Mouse (Mus musculus) midbrain, embryonic 15.5 days (tissue): ENCODE results near the gene Serpina16. TPM values are rescaled to one million over a fixed set of nuclear protein-coding genes. Genes with fewer than 3 reads are reported as not detected.

Experiments used
- ATAC-seq: fragments of 200-750 bp; cut with Nextera tagmentation; replicated peaks from 2 replicates; pipeline ENCODE4 v1.8.0; 2017; ENCODE audit warnings: moderate TSS enrichment
- H3K27ac ChIP-seq: fragments of 300-500 bp; sonication (generic); 2 replicates; pipeline ENCODE4 v1.5.1; 2015; ENCODE audit warnings: mild to moderate bottlenecking, inconsistent platforms
- H3K27me3 ChIP-seq: fragments of 300-500 bp; sonication (generic); replicated peaks from 2 replicates; pipeline ENCODE4 v1.6.1; 2015; ENCODE audit warnings: inconsistent platforms
- H3K36me3 ChIP-seq: fragments of 300-500 bp; sonication (generic); replicated peaks from 2 replicates; pipeline ENCODE4 v1.6.1; 2015; ENCODE audit warnings: inconsistent platforms
- H3K4me1 ChIP-seq: fragments of 300-500 bp; sonication (generic); 2 replicates; pipeline ENCODE4 v1.6.1; 2015; ENCODE audit warnings: inconsistent platforms
- H3K4me2 ChIP-seq: fragments of 300-500 bp; sonication (generic); 2 replicates; pipeline ENCODE4 v1.6.1; 2015; ENCODE audit warnings: inconsistent platforms, mild to moderate bottlenecking, moderate library complexity
- H3K4me3 ChIP-seq: fragments of 300-500 bp; sonication (generic); 2 replicates; pipeline ENCODE4 v1.5.1; 2015; ENCODE audit warnings: mild to moderate bottlenecking, inconsistent platforms
- H3K9ac ChIP-seq: fragments of 300-500 bp; sonication (generic); 2 replicates; pipeline ENCODE4 v1.6.1; 2015; ENCODE audit warnings: mild to moderate bottlenecking, inconsistent platforms
- H3K9me3 ChIP-seq: fragments of 300-500 bp; sonication (generic); 2 replicates; pipeline ENCODE4 v1.6.1; 2016; ENCODE audit warnings: inconsistent platforms
- WGBS: fragments of 180-500 bp; shearing (Covaris S2); methylation state at CpG from one replicate; pipeline ENCODE4 v1.1.7; 2015; ENCODE audit warnings: mixed read lengths; 5-methylcytosine and 5-hydroxymethylcytosine counted together
- polyA plus RNA-seq: library from polyadenylated mRNA; unstranded; fragments of >200 nt; fragmentation: Nextera tagmentation; extraction: Ambion mirVana; gene quantifications from 2 replicates; pipeline ENCODE4 v1.2.1, GENCODE M21; 2015

Serpina16 gene
- polyA plus RNA-seq = not detected in 2 replicates

DNA sequence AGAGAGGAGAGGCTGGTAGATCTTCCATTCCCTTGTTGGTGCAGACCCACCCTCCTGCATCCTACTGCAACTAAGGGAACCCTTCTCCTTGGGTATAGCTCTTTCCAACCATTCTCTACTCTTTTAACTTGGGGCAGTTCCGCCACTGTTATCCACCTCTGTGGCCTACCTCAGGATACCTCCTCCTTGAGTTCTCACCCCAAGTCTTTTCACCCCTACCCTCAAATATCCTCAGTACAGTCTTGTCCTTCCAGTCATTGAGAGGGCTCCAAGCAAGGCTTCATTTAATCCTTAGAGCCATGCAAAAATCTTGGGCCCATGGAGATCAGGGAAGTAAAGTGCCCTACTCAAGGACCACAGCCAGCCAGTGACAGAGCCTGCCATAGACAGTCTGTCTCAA is at the start of gene Serpina16:
Gene Serpina16, minus strand, starts transcription at position 101 of the 400 bp plus-strand sequence.
- Histone ChIP-seq H3K36me3 (no peaks in the 10 kb centered on the region), H3K27ac (no peak within 1 kb of the TSS), H3K9me3 (no peaks in the 10 kb centered on the region), H3K9ac (no peak within 1 kb of the TSS), H3K27me3 (no peaks in the 10 kb centered on the region), H3K4me1 (no peaks in the 10 kb centered on the region), H3K4me3 (no peak within 1 kb of the TSS), H3K4me2 (no peak within 1 kb of the TSS)
- ATAC-seq = no peak
- 98% methylated on average over 1 of the region's 1 CpGs for WGBS

DNA sequence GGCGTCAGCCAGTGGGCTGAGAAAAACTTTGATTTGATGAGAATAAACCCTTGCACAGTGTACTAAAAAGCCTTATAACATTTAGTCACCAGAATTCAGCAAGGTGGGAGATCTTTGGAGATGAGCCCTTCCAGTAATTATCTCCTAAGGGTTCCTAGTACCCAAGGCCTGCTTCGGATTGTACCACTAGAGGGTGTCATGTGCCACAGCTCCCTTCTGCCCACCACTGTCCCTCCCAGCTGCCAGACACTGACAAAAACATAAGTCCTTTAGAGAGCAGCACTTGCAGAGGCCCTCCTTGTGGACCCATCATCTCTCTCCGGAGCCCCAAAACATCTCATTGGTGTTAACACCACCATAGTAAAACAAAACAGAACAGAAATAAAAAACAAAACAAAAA is 35.6 kb upstream of the Serpina16 start:
- Histone ChIP-seq H3K36me3 (no peaks in the 10 kb centered on the region), H3K9me3 (no peaks in the 10 kb centered on the region), H3K27ac (no peak overlapping the region), H3K4me3 (no peak overlapping the region), H3K9ac (no peak overlapping the region), H3K27me3 (no peaks in the 10 kb centered on the region), H3K4me1 (no peaks in the 10 kb centered on the region), H3K4me2 (no peak overlapping the region)
- no peak for ATAC-seq
- WGBS = 85% methylated on average over 3 of the region's 3 CpGs

DNA sequence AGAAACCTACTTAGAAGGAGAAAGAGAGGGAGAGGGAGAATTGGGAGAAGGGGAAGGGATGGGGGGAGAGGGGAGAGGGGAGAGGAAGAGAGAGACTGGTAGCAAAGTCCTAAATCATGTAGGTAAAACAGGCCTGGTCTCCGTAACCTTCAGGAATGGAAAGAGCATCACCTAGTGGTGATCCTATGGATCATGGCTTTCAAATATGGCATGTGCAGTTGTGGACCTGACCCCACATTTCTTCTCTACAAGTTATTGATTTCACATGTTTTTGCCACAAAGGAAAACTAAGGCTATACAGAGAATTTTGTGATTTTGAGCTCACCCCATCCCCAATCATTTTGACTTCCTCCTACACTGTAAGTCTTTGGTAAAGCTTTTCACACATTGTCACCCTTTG is 34.5 kb upstream of the Serpina16 start:
- 81% methylated on average over 1 of the region's 1 CpGs for WGBS
- Histone ChIP-seq H3K27me3 (no peaks in the 10 kb centered on the region), H3K4me3 (no peak overlapping the region), H3K36me3 (no peaks in the 10 kb centered on the region), H3K27ac (no peak overlapping the region), H3K9me3 (no peaks in the 10 kb centered on the region), H3K4me2 (no peak overlapping the region), H3K4me1 (no peaks in the 10 kb centered on the region), H3K9ac (no peak overlapping the region)
- ATAC-seq = no peak

DNA sequence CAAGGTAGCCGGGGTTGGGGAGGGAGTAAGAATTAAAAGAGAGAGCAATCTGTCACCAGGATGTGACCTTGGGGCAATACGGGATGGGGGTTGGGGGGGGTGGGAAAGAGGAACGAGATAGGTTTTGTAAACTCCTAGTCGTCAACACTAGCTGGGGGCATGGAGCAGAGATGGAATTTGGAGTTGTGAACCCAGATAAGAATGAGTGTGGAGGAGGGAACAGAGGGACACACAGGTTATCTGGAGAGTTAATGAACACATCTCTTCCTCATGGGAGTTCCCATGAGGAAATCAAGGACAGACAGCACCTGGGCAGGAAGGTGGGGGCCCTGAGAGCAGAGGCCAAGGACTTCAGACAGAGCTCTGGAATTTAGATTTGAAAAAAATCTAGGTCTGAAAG is 30.2 kb upstream of the Serpina16 start:
- H3K4me2 ChIP-seq = no peak overlapping the region
- no peaks in the 10 kb centered on the region for H3K36me3 ChIP-seq
- no peak for ATAC-seq
- 85% methylated on average over 4 of the region's 4 CpGs for WGBS
- no peak overlapping the region for H3K27ac ChIP-seq
- no peak overlapping the region for H3K9ac ChIP-seq
- no peaks in the 10 kb centered on the region for H3K9me3 ChIP-seq
- H3K4me3 ChIP-seq = no peak overlapping the region
- H3K4me1 ChIP-seq = no peaks in the 10 kb centered on the region
- H3K27me3 ChIP-seq = no peaks in the 10 kb centered on the region

DNA sequence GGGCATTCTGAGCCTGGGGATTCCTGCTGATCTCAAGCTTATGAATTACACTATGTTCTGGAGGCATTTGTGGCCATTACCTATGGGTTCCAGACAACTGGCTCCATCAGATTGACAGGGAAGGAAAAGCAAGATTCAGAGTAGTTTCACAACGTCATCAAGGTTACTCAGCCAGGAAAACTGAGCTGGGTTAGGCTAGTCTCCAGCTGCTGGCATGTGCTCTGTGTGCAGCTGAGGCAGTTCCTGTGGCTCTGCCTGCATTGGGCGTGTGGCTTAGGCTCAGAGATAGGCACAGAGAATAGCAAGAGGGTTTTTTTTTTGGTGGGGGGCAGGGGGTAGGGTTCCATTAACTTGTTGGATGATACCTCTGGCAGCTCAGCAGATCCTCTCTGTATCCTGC is 29.6 kb upstream of the Serpina16 start:
- ATAC-seq = no peak
- no peaks in the 10 kb centered on the region for H3K27me3 ChIP-seq
- 69% methylated on average over 2 of the region's 2 CpGs for WGBS

DNA sequence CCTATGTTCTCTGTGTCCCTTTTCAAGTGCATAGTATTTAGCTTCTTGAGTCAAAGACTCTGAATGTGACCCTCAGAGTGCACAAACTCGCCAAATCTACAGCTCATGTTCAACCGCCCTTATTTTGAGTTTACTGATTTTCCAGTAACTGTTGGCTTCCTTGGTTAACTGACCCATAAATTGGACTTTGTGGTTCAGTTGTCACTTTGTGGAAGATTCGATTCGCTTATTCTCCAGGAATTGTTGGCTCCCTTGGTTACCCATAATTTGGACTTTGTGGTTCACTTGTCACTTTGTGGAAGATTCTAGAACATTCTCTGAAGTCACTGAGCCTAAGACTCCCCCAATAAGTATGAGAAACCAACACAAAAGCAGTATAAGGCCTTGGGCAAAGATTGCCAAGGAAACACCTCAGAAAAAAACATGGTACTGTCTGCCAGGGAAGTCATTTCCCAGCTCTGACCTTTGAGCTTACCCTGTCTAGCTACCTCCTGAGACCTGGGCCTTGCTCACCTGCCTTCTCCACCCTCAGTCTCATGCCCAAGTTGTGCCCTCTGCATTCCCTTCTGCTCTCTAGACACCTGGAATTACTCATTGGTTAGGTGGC is 24.3 kb upstream of the Serpina16 start:
- no peaks in the 10 kb centered on the region for H3K9me3 ChIP-seq
- no peak for ATAC-seq
- H3K4me1 ChIP-seq = no peaks in the 10 kb centered on the region

More for the DNA sequence above, 29.6 kb upstream of the Serpina16 start:
- no peaks in the 10 kb centered on the region for H3K36me3 ChIP-seq
- H3K9ac ChIP-seq = no peak overlapping the region
- no peaks in the 10 kb centered on the region for H3K4me1 ChIP-seq
- no peak overlapping the region for H3K4me2 ChIP-seq
- no peak overlapping the region for H3K4me3 ChIP-seq
- no peaks in the 10 kb centered on the region for H3K9me3 ChIP-seq
- H3K27ac ChIP-seq = no peak overlapping the region

DNA sequence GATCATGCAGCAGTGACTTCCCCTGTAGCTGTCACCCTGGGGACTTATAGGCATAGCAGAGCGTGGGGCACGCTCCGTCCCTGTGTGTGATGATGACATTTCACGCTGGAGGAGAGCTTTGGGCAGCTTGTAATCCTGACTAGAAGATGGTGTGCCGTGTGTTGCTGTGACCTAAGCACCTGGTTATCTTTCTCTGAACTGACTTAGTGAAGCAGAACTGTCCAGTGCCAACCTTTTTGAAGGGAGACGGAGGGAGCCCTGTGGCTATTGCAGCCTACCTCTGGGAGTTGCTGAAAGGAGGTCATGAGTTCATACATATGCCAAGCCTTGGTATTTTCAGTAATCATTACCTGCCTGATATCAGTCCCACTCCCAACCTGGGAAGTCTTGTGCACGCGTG is 19.5 kb upstream of the Serpina16 start, which contains the start of gene Serpina1f:
Gene Serpina1f, minus strand, starts transcription at position 101 of the 400 bp plus-strand sequence.
- Histone ChIP-seq H3K36me3 (no peaks in the 10 kb centered on the region), H3K4me2 (no peak within 1 kb of the TSS), H3K27me3 (no peaks in the 10 kb centered on the region), H3K9ac (no peak within 1 kb of the TSS), H3K27ac (no peak within 1 kb of the TSS), H3K9me3 (no peaks in the 10 kb centered on the region), H3K4me3 (no peak within 1 kb of the TSS), H3K4me1 (no peaks in the 10 kb centered on the region)
- 88% methylated on average over 8 of the region's 8 CpGs for WGBS
- no peak for ATAC-seq

More for the DNA sequence above, 24.3 kb upstream of the Serpina16 start:
- Histone ChIP-seq H3K4me2 (no peak overlapping the region), H3K9ac (no peak overlapping the region), H3K4me3 (no peak overlapping the region), H3K36me3 (no peaks in the 10 kb centered on the region), H3K27ac (no peak overlapping the region), H3K27me3 (no peaks in the 10 kb centered on the region)
- 82% methylated on average over 4 of the region's 4 CpGs for WGBS

DNA sequence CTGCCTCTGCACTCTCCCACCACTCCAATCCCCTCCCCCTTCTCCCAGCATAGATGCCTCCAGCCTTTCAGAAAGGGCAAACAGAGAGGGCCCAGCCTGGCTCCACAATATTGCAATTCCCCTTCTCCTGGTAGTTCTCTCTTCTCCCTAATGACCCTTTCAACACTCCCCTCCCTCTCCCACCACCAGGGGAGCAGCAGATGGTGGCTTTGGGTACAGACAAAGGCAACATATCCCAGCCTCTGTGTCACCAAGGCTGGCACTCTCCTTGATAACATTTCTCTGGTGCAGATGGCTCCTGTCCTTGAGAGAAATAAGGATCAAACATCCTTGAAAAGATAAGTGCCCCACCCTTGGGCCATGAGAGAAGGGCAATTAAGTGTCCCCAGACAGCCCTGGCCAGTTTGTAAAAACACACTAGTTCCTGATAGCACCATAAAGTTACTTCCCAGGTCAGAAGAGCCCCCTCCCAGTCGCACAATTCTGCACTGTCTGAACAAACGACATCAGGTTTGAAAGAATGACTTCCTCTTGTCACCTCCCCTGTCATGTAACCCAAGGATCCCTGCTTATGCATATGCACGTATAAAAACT is 12.4 kb upstream of the Serpina16 start:
- H3K4me1 ChIP-seq = no peaks in the 10 kb centered on the region
- WGBS = 72% methylated on average over 3 of the region's 3 CpGs
- ATAC-seq = no peak
- H3K27ac ChIP-seq = no peak overlapping the region
- H3K9ac ChIP-seq = no peak overlapping the region
- H3K27me3 ChIP-seq = no peaks in the 10 kb centered on the region
- no peaks in the 10 kb centered on the region for H3K36me3 ChIP-seq
- no peak overlapping the region for H3K4me3 ChIP-seq
- H3K4me2 ChIP-seq = no peak overlapping the region
- no peaks in the 10 kb centered on the region for H3K9me3 ChIP-seq

DNA sequence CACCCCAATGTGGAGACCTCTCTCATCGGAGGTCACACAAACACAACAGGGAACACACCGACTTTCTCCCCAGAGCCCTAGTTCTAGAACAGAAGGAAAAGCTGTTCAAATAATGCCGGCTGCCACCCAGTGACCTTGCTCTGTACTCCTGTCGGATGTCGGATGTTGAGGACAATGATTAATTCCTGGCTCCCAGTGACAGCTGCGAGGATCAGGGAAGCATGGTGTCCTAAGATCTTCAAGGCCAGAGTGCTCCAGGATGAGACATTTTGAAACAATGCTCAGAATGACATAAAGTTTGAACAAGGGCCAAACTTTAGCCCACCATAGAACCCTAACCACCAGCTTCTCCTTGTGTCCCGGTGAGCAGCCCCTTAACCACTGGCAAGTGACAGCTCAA is 11.1 kb upstream of the Serpina16 start:
- Histone ChIP-seq H3K27me3 (no peaks in the 10 kb centered on the region), H3K4me3 (no peak overlapping the region), H3K4me1 (no peaks in the 10 kb centered on the region), H3K36me3 (no peaks in the 10 kb centered on the region), H3K27ac (no peak overlapping the region), H3K9me3 (no peaks in the 10 kb centered on the region), H3K4me2 (no peak overlapping the region), H3K9ac (no peak overlapping the region)
- 70% methylated on average over 7 of the region's 7 CpGs for WGBS
- ATAC-seq = no peak

DNA sequence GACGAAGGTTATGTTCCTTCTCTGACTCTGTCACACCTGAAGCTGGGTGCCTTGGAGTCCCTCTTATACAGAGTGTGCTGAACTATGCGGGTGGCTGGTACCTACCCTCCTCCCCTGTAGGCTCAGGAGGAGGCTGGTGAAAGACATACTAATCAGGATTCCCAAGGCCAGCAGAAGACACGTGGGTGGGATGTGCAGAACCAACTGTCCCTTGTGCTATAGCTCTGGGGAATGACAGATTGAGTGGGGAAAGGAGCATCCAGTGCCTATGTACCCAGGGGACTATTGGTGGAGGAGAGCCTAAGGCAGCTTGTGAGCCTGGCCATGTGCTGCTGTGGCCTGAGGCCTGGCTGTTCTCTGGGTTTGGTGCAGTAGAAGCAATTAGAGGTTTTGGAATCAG is 10.1 kb upstream of the Serpina16 start:
- H3K36me3 ChIP-seq = no peaks in the 10 kb centered on the region
- H3K4me2 ChIP-seq = no peak overlapping the region
- no peak overlapping the region for H3K4me3 ChIP-seq
- ATAC-seq = no peak
- no peak overlapping the region for H3K27ac ChIP-seq
- H3K9ac ChIP-seq = no peak overlapping the region
- no peaks in the 10 kb centered on the region for H3K27me3 ChIP-seq
- H3K4me1 ChIP-seq = no peaks in the 10 kb centered on the region
- WGBS = 74% methylated on average over 3 of the region's 3 CpGs
- no peaks in the 10 kb centered on the region for H3K9me3 ChIP-seq

DNA sequence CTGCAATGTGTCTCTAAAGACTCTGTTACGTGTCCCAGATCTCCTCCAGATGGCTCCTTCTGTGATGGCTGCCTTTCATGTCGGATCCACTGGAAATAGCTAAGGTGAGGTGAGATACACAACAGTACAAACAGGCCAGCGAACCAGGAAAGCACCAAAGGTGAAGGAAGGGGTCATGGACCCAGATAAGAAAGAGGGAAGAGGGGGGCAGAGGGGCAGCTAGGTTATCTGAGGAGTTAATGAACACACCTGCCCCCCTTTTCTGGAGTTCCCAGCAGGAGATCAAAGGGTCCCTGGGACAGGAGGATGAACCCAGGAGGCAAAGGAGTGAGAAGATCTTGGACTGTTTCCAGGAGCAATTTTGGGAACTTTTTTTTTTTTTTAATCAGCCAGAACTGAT is 9.4 kb upstream of the Serpina16 start:
- 86% methylated on average over 3 of the region's 3 CpGs for WGBS
- Histone ChIP-seq H3K27ac (no peak overlapping the region), H3K4me3 (no peak overlapping the region), H3K9me3 (no peaks in the 10 kb centered on the region), H3K36me3 (no peaks in the 10 kb centered on the region), H3K4me1 (no peaks in the 10 kb centered on the region), H3K4me2 (no peak overlapping the region), H3K9ac (no peak overlapping the region), H3K27me3 (no peaks in the 10 kb centered on the region)
- ATAC-seq = no peak

DNA sequence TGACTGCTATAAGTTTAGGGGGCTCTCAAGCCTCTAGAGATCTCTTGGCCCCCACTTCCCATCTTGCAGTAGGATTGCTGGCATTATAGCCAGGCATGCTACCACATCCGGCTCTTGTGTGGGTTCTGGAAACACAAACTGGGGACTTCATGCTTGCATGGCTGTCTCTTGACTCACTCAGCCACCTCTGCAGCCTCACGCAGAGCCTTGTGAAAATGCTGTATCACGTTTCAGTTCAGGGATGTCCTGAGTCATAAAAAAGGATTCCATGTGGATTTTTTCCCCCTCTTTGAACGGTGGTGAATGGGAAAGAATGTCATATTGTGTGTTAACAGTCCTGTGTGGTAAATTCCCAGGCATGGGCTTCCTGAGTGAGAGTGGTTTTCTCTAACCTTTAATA is 7.8 kb upstream of the Serpina16 start:
- no peaks in the 10 kb centered on the region for H3K9me3 ChIP-seq
- no peak overlapping the region for H3K4me3 ChIP-seq
- H3K4me1 ChIP-seq = no peaks in the 10 kb centered on the region
- no peak for ATAC-seq
- H3K36me3 ChIP-seq = no peaks in the 10 kb centered on the region
- 75% methylated on average over 4 of the region's 4 CpGs for WGBS
- H3K27ac ChIP-seq = no peak overlapping the region
- no peaks in the 10 kb centered on the region for H3K27me3 ChIP-seq
- H3K9ac ChIP-seq = no peak overlapping the region
- no peak overlapping the region for H3K4me2 ChIP-seq

DNA sequence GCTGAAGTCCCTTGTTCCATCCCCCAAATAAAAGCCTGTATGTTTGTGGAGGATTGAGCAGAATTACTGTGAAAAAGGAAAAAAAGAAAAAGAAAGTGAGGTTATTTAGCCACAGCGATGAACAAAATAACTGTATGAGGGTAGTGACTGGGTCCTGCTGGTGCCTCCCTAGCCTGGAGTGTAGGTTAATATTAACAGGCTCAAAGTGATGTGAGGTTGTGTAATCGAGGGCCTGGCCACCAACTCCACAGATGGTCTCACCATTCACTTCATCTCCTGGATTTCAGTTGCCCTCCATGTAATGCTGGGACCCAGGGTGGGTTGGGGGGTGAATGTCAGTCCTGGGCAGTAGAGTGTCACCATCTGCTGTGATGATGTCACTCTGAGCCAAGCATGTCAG is 5.8 kb upstream of the Serpina16 start:
- H3K9me3 ChIP-seq = no peaks in the 10 kb centered on the region
- H3K4me3 ChIP-seq = no peak overlapping the region
- H3K4me2 ChIP-seq = no peak overlapping the region
- no peaks in the 10 kb centered on the region for H3K4me1 ChIP-seq
- no peak overlapping the region for H3K27ac ChIP-seq
- H3K36me3 ChIP-seq = no peaks in the 10 kb centered on the region
- 87% methylated on average over 2 of the region's 2 CpGs for WGBS
- no peak for ATAC-seq
- no peaks in the 10 kb centered on the region for H3K27me3 ChIP-seq
- H3K9ac ChIP-seq = no peak overlapping the region
